Mouse (Mus musculus): ENCODE measurements around the gene Mt3. TPM values are rescaled to one million over a fixed set of nuclear protein-coding genes. Genes with fewer than 3 reads are reported as not detected.

Gene Mt3
- total and polyA plus RNA-seq, 3 experiments: not detected

DNA sequence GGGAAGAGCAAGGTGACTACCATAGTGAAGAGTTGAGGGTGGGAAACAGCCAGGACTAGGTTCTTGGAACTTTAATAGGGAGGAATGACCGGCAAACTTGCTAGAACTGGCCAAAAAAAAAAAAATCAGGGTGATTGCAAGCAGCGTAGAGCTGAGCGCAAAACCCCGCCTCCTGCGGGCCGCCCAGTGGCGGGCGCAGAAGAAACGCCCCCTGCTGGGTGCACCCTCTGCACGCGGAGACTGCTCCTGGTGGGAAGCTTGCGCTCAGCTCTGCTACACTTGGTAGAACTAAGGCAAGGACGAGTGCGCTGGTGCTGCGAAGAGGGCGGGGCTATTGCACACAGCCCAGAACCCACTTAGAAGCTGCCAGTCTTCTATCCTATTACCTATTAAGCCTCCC lies 30.7 kb downstream of the Mt3 start:
- H3K27me3 ChIP-seq (ENCODE audit: control insufficient read depth in 1 of 2, insufficient read depth in 2 of 2, low read length in 2 of 2): no peaks in the 10 kb centered on the region
- H3K4me3 ChIP-seq (ENCODE audit: control insufficient read depth in 1 of 2, insufficient read depth in 1 of 2, low read depth in 2 of 2, low read length in 2 of 2): peak overlapping the region; percentile 62 to 74
- TF ChIP-seq USF1 (IDR thresholded peaks at IDR 0.05; ENCODE audit: low read depth, low read length): 0 out of 2 replicates have a peak, but pooled peaks have one; percentile 33
- no peak for TF ChIP-seq MYB (IDR thresholded peaks at IDR 0.05; ENCODE audit: low read depth, low read length)
- no peak for TF ChIP-seq ZC3H11A (IDR thresholded peaks at IDR 0.05; ENCODE audit: low read depth, low read length)
- peak; percentile 74; the same call in 1 of the 2 replicates for TF ChIP-seq MAX (IDR thresholded peaks at IDR 0.05; ENCODE audit: low read length)
- TF ChIP-seq GATA1 (IDR thresholded peaks at IDR 0.05; ENCODE audit: low read depth, low read length): no peak
- TF ChIP-seq MYC (IDR thresholded peaks at IDR 0.05; ENCODE audit: low read depth, low read length): peak; percentile 74; the same call in 1 of the 2 replicates
- peak; percentile 40 for TF ChIP-seq SMC3 (IDR thresholded peaks at IDR 0.05; ENCODE audit: low read depth, low read length)
- TF ChIP-seq ZMIZ1 (IDR thresholded peaks at IDR 0.05; ENCODE audit: low read depth, low read length): no peak
- peak; percentile 46; the same call in 1 of the 2 replicates for TF ChIP-seq ETS1 (IDR thresholded peaks at IDR 0.05; ENCODE audit: low read depth, low read length)
- no peak for TF ChIP-seq POLR2AphosphoS5 (IDR thresholded peaks at IDR 0.05; ENCODE audit: borderline replicate concordance, low read depth, low read length)
- no peak; a peak in 1 of 4 replicates for TF ChIP-seq EP300 (IDR thresholded peaks at IDR 0.05; ENCODE audit: low read depth in 1 of 2, low read length in 2 of 2)
- no peak for TF ChIP-seq CHD1 (IDR thresholded peaks at IDR 0.05; ENCODE audit: low read depth, low read length)
- TF ChIP-seq HCFC1 (IDR thresholded peaks at IDR 0.05; ENCODE audit: low read depth, low read length): peak; percentile 55; the same call in 1 of the 2 replicates
- no peak for TF ChIP-seq KAT2A (conservative IDR thresholded peaks at IDR 0.05; ENCODE audit: low read depth, low read length)
- TF ChIP-seq CTCF (IDR thresholded peaks at IDR 0.05 in 2 of 3, conservative IDR thresholded peaks at IDR 0.05 in 1 of 3; ENCODE audit: control insufficient read depth in 1 of 3, insufficient read depth in 1 of 3, low read depth in 2 of 3, low read length in 3 of 3, poor library complexity in 1 of 3, severe bottlenecking in 1 of 3): peak; percentile 43 to 73 (median 68); a peak in 5 of 6 replicates
- 0 out of 2 replicates have a peak, but pooled peaks have one; percentile 62 for TF ChIP-seq TBP (IDR thresholded peaks at IDR 0.05; ENCODE audit: low read depth, low read length)
- peak; percentile 3; the same call in 1 of the 2 replicates for TF ChIP-seq RAD21 (IDR thresholded peaks at IDR 0.05; ENCODE audit: low read depth, low read length)
- no peak for TF ChIP-seq GABPA (IDR thresholded peaks at IDR 0.05; ENCODE audit: low read depth, low read length)
- no peak for TF ChIP-seq USF2 (IDR thresholded peaks at IDR 0.05; ENCODE audit: borderline replicate concordance in 1 of 2, insufficient read depth in 1 of 2, low read depth in 1 of 2, low read length in 2 of 2)
- TF ChIP-seq MAFK (IDR thresholded peaks at IDR 0.05; ENCODE audit: borderline replicate concordance, low read depth, low read length): no peak
- no peak; the same call in 1 of the 2 replicates for TF ChIP-seq E2F4 (IDR thresholded peaks at IDR 0.05; ENCODE audit: borderline replicate concordance, low read depth, low read length)
- TF ChIP-seq MAZ (IDR thresholded peaks at IDR 0.05; ENCODE audit: low read depth, low read length): peak; percentile 78; the same call in 1 of the 2 replicates
- peak; percentile 41; the same call in 1 of the 2 replicates for TF ChIP-seq NRF1 (IDR thresholded peaks at IDR 0.05; ENCODE audit: insufficient read depth, low read depth, low read length, poor library complexity, severe bottlenecking)
- no peak for TF ChIP-seq ZKSCAN1 (IDR thresholded peaks at IDR 0.05; ENCODE audit: low read depth, low read length)
- no peak for TF ChIP-seq CHD2 (IDR thresholded peaks at IDR 0.05; ENCODE audit: low read length)
- no peak; the same call in none of the 2 replicates for TF ChIP-seq TCF12 (IDR thresholded peaks at IDR 0.05; ENCODE audit: low read depth, low read length)
- no peak for TF ChIP-seq TAL1 (IDR thresholded peaks at IDR 0.05; ENCODE audit: low read length)
- TF ChIP-seq RCOR1 (IDR thresholded peaks at IDR 0.05; ENCODE audit: low read depth, low read length): peak; percentile 54; the same call in 1 of the 2 replicates
- TF ChIP-seq SIN3A (IDR thresholded peaks at IDR 0.05; ENCODE audit: low read length): peak; percentile 80
- TF ChIP-seq MXI1 (IDR thresholded peaks at IDR 0.05; ENCODE audit: low read depth, low read length): peak; percentile 89
- 0 out of 2 replicates have a peak, but pooled peaks have one; percentile 26 for TF ChIP-seq ELF1 (IDR thresholded peaks at IDR 0.05; ENCODE audit: low read depth, low read length)
- TF ChIP-seq MEF2A (IDR thresholded peaks at IDR 0.05; ENCODE audit: extremely low read depth, insufficient replicate concordance, low read depth, low read length, poor library complexity, severe bottlenecking): no peak
- peak in 1 of 2 experiments; percentile 60; a peak in 1 of 4 replicates for TF ChIP-seq POLR2A (IDR thresholded peaks at IDR 0.05; ENCODE audit: control insufficient read depth in 1 of 2, insufficient read depth in 1 of 2, low read depth in 1 of 2, low read length in 2 of 2, poor library complexity in 1 of 2)
- no peak for TF ChIP-seq JUND (IDR thresholded peaks at IDR 0.05; ENCODE audit: low read depth, low read length)
- peak; percentile 25; the same call in 1 of the 2 replicates for TF ChIP-seq BHLHE40 (IDR thresholded peaks at IDR 0.05; ENCODE audit: borderline replicate concordance, low read depth, low read length)
- no peak for TF ChIP-seq POLR2AphosphoS2 (IDR thresholded peaks at IDR 0.05; ENCODE audit: low read length)
- 0 out of 2 replicates have a peak, but pooled peaks have one; percentile 50 for TF ChIP-seq NELFE (IDR thresholded peaks at IDR 0.05; ENCODE audit: low read depth, low read length)

More for the DNA sequence above, 30.7 kb downstream of the Mt3 start:
- H3K27ac ChIP-seq (ENCODE audit: control insufficient read depth, low read depth, low read length): peak overlapping the region; percentile 72
- peaks cover 0 to 5% of the 10 kb centered on the region in 2 experiments; a peak in 1 of 4 replicates for H3K36me3 ChIP-seq (ENCODE audit: control insufficient read depth in 1 of 2, insufficient read depth in 2 of 2, low read length in 2 of 2)
- peak; percentile 96 for DNase-seq (ENCODE audit: low read depth, low spot score)
- peak overlapping the region; percentile 65 for H3K9ac ChIP-seq (ENCODE audit: control insufficient read depth, low read depth, low read length, poor library complexity, severe bottlenecking)
- peaks cover 0 to 19% of the 10 kb centered on the region in 2 experiments; a peak in 2 of 4 replicates for H3K4me1 ChIP-seq (ENCODE audit: control insufficient read depth in 1 of 2, insufficient read depth in 2 of 2, low read length in 2 of 2)
- H3K9me3 ChIP-seq (replicated peaks; ENCODE audit: insufficient read depth, low read length): no peaks in the 10 kb centered on the region
- H3K79me2 ChIP-seq (ENCODE audit: control insufficient read depth, insufficient read depth, low read length, poor library complexity): peaks cover 17% of the 10 kb centered on the region
